Mouse (Mus musculus) c-Kit-positive CD71-negative TER-119-negative erythroid progenitor cells, embryonic 14.5 days (primary cell): ENCODE results near the gene Ccdc61.

Experiments
- DNase-seq: peaks from one replicate; pipeline ENCODE4 v3.0.0-alpha.2; 2013; ENCODE audit warnings: low read depth

Ccdc61 gene

DNA sequence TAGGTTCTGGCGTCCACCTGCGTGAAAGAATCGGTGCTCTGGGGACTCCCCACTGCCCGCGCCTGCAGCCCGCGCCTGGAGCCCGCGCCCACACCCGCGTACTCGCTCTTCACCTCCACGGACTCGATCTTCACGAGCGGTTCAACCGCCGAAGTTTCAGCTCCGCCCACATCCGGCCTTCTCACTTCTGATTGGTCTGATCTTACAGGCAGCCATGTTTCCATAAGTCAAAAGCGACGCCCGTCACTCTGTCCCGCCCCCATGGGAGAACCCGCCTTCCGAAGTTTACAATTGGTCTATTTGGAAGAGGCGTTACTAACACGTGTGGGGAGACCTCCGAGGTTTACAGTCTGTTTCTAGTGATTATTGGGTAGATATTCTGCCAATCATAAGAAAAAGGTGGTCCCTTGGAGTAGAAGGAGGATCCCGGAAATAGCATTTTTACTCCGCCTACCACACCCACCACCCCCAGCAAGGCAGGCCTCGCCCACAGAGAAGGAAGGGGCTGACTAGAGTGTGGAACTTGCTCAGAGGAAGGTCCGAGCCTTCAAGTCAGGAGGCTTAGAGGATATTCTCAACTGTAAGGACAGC lies at the start of gene Ccdc61:
TSS of gene Ccdc61 (minus strand) at position 175 of the 591 bp plus-strand sequence.
- DNase-seq = peak; percentile 98

GRCm38 (mm10) chr7:18959446-18959845 lies 49.2 kb upstream of the Ccdc61 start:
- DNase-seq = no peak

DNA sequence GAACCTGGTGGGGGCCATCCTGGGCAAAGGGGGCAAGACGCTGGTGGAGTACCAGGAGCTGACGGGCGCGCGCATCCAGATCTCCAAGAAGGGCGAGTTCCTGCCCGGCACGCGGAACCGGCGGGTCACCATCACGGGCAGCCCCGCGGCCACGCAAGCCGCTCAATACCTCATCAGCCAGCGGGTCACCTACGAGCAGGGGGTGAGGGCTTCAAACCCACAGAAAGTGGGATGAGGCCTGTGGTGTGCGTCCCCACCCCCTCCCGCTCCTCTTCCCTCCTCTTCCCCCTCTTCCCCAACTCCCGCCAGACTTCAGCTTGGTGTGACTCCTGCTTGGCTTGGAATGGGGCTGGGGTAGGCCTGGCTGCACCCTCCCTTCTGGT lies 48.2 kb upstream of the Ccdc61 start:
- DNase-seq = no peak

DNA sequence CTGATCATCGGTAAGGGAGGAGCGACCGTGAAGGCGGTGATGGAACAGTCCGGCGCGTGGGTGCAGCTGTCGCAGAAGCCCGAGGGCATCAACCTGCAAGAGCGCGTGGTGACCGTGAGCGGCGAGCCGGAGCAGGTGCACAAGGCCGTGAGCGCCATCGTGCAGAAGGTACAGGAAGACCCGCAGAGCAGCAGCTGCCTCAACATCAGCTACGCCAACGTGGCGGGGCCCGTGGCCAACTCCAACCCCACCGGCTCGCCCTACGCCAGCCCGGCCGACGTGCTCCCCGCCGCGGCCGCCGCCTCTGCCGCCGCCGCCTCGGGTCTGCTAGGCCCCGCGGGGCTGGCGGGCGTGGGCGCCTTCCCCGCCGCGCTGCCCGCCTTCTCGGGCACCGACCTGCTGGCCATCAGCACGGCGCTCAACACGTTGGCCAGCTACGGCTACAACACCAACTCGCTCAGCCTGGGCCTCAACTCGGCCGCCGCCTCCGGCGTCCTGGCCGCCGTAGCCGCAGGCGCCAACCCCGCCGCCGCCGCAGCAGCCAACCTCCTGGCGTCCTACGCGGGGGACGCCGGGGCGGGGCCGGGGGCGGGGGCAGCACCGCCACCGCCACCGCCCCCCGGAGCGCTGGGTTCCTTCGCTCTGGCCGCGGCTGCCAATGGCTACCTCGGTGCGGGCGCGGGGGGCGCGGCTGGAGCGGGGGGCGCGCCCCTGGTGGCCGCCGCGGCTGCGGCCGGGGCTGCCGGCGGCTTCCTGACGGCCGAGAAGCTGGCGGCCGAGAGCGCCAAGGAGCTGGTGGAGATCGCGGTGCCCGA lies 47.6 kb upstream of the Ccdc61 start:
- DNase-seq = no peak

GRCm38 (mm10) chr7:18951397-18951796 lies 41.2 kb upstream of the Ccdc61 start:
- DNase-seq = peak; percentile 48

- DNase-seq = no peak
These were observed 40.5 kb upstream of the Ccdc61 start for GRCm38 (mm10) chr7:18950523-18951315.

GRCm38 (mm10) chr7:18949781-18950522 lies 39.7 kb upstream of the Ccdc61 start:
- no peak for DNase-seq

DNA sequence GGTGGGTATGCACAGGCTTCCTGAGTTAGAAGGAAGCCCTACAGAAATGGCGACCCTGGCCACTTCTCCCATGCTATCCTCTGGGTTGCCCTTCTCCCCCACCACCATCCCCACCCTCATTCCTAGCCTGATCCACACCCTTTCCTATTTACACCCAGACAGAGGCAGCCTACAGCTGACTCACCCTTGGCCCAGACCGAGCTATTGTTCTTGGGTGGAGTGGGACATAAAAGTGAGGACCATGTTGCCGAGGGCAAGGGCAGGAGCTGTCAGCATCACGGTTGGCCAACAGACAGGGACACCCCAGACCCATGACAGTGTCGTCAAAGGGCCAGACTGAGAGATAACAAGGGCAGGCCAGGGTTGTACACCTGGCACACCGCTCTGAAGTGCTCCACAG lies 37.9 kb upstream of the Ccdc61 start:
- no peak for DNase-seq

DNA sequence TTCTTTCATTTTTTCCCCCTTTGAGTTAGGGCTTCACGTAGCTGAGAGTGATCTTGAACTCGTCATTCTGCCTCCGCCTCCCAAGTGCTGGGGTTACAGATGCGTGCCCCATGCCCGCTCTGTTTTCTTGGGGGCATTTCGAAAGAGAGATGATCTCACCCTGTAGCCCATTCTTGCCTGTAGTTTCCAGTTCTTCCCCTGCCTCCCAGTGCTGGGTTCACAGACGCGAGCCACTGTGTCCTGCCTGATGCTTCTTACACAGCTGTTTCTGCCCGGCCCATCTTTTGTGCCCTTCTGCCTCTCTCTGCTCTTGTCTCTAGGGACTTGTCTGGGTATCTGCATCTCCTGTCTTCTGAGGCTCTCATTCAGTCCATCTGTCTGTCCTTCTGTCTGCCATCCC lies 32.6 kb upstream of the Ccdc61 start:
- no peak for DNase-seq

- DNase-seq = no peak
These were observed 32.2 kb upstream of the Ccdc61 start for GRCm38 (mm10) chr7:18942376-18942775.

GRCm38 (mm10) chr7:18927759-18928158 lies 17.5 kb upstream of the Ccdc61 start:
- DNase-seq = no peak

DNA sequence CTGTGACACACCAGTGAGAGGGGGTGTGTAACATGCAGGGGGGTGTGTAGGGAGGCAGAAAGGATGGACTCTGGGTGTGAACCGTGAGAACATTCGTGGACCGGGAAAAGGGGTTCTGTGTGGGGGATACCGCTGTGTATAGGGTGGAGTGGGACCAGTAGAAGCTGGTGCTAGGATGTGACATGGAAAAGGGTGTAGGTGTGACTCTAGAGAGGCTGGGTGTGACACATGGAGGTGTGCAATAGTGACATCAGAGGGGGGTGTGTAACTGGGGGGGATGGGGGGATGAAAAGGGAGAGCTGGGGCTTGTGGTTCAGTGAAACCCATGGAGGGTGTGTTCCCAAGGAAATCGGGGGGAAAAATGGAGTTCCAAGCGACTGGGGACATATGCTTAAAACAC lies 16.7 kb upstream of the Ccdc61 start:
- DNase-seq = no peak

DNA sequence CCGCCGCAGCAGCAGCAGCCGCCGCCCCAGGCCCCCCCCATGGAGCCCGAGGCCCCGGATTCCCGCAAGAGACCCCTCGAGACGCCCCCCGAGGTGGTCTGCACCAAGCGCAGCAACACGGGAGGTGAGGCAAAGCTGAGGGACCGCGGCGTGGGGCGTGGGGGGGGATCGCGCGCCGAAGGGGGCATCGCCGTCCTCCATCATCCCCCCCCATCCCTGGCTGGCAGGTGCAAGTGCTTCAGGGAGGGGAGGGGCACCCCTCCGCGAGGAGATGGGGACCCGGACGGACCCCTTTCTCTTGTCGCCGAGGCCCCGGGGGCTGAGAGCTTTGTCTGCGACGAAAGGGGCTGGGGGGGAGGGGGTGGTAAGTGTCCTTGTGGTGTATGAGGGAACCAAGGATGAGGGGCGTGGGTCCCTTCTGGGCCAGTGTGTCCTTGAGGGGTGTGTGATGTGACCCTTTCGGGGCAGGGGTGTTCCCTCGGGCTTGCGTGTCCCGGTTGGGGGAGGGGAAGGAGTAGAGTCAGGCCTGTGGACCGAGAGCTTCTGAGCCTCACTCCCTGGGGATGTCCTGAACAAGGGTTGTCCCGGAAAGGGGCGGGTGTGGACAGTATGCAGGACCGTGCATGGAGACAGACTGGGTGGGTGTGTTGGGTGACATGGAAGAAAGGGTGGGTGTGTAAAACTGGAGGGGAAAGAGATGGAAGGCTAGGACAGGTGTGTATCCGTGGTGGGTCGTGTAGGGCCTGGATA lies 16.0 kb upstream of the Ccdc61 start:
- DNase-seq = no peak

GRCm38 (mm10) chr7:18925162-18925938 lies 15.1 kb upstream of the Ccdc61 start, which contains the start of gene Nova2:
TSS of gene Nova2 (plus strand) at chr7:18925888.
- peak; percentile 64 for DNase-seq

DNA sequence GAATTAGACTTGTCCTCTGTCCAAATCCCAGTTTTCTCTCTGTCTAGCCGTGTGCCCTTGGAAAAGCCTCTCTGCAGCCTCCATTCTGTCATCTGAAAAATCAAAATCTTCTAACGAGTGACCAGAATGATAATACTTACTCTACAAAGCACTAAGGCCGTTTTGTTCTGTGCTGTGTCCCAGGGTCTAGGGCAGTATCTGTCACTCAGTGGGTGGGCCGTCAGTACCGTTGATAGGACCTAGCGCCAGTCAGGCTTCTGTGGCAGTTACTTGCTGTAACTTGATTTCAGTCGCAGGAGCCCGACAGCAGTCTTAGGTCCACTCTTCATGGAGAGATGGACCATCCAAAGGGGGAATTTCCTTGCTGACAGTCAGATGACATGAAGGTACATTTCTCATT lies 14.1 kb upstream of the Ccdc61 start:
- no peak for DNase-seq

GRCm38 (mm10) chr7:18923711-18924191 lies 13.5 kb upstream of the Ccdc61 start:
- no peak for DNase-seq

DNA sequence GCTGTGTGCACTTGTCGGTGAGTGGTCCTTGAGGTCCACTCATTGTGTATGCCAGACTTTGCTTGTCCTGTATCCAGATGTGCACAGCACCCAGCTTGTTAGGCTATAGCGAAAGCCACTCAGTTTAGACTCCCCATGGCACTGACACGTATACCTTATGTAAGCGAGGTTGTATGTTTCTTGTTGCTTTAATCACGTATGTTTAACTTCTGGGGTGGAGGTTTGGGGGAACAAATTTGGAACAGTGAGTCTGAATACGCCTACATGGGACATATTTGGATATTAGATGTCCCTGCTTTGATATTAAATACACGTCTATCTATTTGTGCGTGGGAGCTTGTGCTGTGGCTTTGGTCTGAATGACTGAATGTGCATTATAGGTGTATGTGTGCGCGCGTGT lies 13.1 kb upstream of the Ccdc61 start:
- no peak for DNase-seq

DNA sequence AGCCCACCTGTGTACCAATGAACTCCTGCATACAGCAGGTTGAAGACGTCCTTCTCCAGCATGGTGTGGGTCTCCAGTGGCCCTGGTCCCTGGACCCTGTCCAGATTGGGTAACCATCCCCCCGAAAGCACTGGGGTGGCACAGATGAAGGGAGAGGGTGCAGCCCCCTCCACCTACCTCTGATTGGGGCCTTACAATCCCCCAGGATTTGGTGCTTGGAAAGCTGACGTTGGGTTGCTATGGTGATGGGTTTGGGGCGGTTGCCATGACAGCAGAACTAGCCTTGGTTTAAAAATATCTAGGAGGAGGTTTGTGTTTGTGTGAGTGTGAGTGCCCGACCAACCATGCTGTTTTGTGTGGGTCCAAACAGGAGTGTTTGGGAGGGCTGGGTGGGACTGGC lies 12.6 kb upstream of the Ccdc61 start:
- no peak for DNase-seq

DNA sequence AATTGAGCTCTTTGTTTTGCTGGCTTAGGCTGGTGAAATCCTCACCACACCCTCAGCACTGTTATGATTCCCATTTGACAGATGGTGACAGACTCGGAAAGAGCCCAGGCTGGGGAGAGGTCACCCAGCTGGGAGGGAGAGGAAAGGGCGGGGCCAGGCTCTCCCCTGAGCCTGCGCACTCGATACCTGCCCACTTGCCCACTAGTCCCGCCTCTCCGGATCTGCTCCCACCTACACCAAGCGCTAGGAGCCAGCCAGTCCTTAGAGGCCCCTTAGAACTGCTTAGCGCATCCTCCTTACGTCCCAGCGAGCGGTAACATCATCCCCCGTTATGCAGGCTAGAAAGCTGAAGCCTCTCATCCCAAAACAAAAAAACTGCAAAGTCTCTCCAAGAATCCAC lies 10.9 kb upstream of the Ccdc61 start:
- DNase-seq = no peak

DNA sequence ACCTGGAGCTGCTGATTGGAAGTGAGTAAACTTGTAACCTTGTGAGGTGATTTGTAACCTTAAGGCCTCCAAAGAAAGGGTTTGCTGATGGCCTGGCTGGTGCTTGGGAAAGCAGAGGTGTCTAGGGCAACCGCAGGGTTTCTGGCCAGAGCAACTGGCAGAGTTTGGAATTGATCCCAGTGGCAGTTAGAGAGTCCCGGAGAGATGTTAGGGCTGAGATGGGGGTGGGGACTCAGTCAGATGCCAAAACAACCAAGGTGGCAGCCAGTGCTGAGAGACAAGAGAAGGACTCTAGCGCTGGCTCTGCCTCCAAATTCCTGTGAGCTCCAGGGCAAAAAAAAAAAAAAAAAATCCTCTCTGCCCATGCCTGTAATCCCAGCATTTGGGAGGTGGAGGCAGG lies 7.7 kb upstream of the Ccdc61 start:
- no peak for DNase-seq

- no peak for DNase-seq
These were observed 6.0 kb upstream of the Ccdc61 start for GRCm38 (mm10) chr7:18916254-18916653.
